Mouse (Mus musculus) spleen, postnatal 10 days (tissue): ENCODE measurements around the gene Nod2.
"Not testable (repeated sequence)": the region's sequence is repeated elsewhere in the genome, so short reads cannot be mapped to it uniquely, and the experiment has no call there.

Source experiments
- DNase-seq, 2 experiments: peaks; one replicate each; pipeline ENCODE4 v3.0.0; 2021 to 2022; ENCODE audit warnings: low spot score in 2 of 2

Gene Nod2

GRCm38 (mm10) chr8:88631081-88631480 is 16.0 kb upstream of the Nod2 start:
- DNase-seq: no peak

GRCm38 (mm10) chr8:88633343-88633765 is 13.8 kb upstream of the Nod2 start:
- DNase-seq: no peak

GRCm38 (mm10) chr8:88635474-88636397 is 11.4 kb upstream of the Nod2 start, which contains the start of gene Snx20:
Gene Snx20 (minus strand): TSS chr8:88636128.
- peak; percentile 50 to 63 for DNase-seq

- peak in 1 of 2 experiments; percentile 67 for DNase-seq
These were observed 9.8 kb upstream of the Nod2 start for GRCm38 (mm10) chr8:88637092-88638000.

- no peak for DNase-seq
These were observed 8.2 kb upstream of the Nod2 start for GRCm38 (mm10) chr8:88638908-88639307.

GRCm38 (mm10) chr8:88642734-88643564 is 4.2 kb upstream of the Nod2 start:
- DNase-seq: no peak

- DNase-seq: no peak
These were observed 1.2 kb downstream of the Nod2 start for GRCm38 (mm10) chr8:88648322-88648721.

GRCm38 (mm10) chr8:88650016-88650708 is 3.0 kb downstream of the Nod2 start:
- DNase-seq: no peak

- DNase-seq: not testable (repeated sequence)
These were observed 4.0 kb downstream of the Nod2 start for GRCm38 (mm10) chr8:88651122-88651521.

GRCm38 (mm10) chr8:88655334-88655733 is 8.2 kb downstream of the Nod2 start:
- DNase-seq: no peak

- no peak for DNase-seq
These were observed 12.8 kb downstream of the Nod2 start for GRCm38 (mm10) chr8:88659873-88660272.

- peak in 1 of 2 experiments; percentile 57 for DNase-seq
These were observed 15.3 kb downstream of the Nod2 start for GRCm38 (mm10) chr8:88662401-88662821.

GRCm38 (mm10) chr8:88664121-88664520 is 17.0 kb downstream of the Nod2 start:
- DNase-seq: no peak

- DNase-seq: no peak
These were observed 17.8 kb downstream of the Nod2 start for GRCm38 (mm10) chr8:88664947-88665346.

- peak in 1 of 2 experiments; percentile 61 for DNase-seq
These were observed 19.3 kb downstream of the Nod2 start for GRCm38 (mm10) chr8:88666435-88666834.

- DNase-seq: peak in 1 of 2 experiments; percentile 58
These were observed 21.4 kb downstream of the Nod2 start for GRCm38 (mm10) chr8:88668400-88669086.

- DNase-seq: no peak
These were observed 23.7 kb downstream of the Nod2 start for GRCm38 (mm10) chr8:88670782-88671181.

- DNase-seq: no peak
These were observed 24.5 kb downstream of the Nod2 start for GRCm38 (mm10) chr8:88671575-88671974.

- no peak for DNase-seq
These were observed 26.7 kb downstream of the Nod2 start for GRCm38 (mm10) chr8:88673859-88674258.
